Mouse (Mus musculus) cerebellum, adult 2 months (tissue): ENCODE measurements around the gene Rabgap1l. TPM values are rescaled to one million over a fixed set of nuclear protein-coding genes. Genes with fewer than 3 reads are reported as not detected.

ENCODE experiments used
- DNase-seq, 2 experiments: peaks; one replicate each; pipeline ENCODE4 v3.0.0; 2021
- H3K27ac ChIP-seq: fragments of 200-500 bp; 2 replicates; pipeline ENCODE4 v1.5.1; 2012; ENCODE audit warnings: low read length, control low read depth, inconsistent platforms; ENCODE audit not compliant: insufficient read depth
- H3K27me3 ChIP-seq: fragments of 200-500 bp; 2 replicates; pipeline ENCODE4 v1.6.1; 2012; ENCODE audit warnings: inconsistent platforms, mild to moderate bottlenecking, low read length, moderate library complexity; ENCODE audit not compliant: control insufficient read depth, insufficient read depth
- H3K4me1 ChIP-seq: fragments of 200-500 bp; 2 replicates; pipeline ENCODE4 v1.6.1; 2011; ENCODE audit warnings: low read length; ENCODE audit not compliant: control insufficient read depth, insufficient read depth
- H3K4me3 ChIP-seq: fragments of 200-500 bp; replicated peaks from 2 replicates; pipeline ENCODE3; 2011; ENCODE audit warnings: mild to moderate bottlenecking, low read depth, low read length, control low read depth; ENCODE audit not compliant: insufficient read depth
- CTCF ChIP-seq: fragments of 200-500 bp; IDR thresholded peaks from 2 replicates; pipeline ENCODE4 v1.5.1; 2011; ENCODE audit warnings: low read depth, mild to moderate bottlenecking, control low read depth, low read length, moderate library complexity, borderline replicate concordance; ENCODE audit not compliant: insufficient read depth
- POLR2A ChIP-seq: fragments of 200-500 bp; IDR thresholded peaks from 2 replicates; pipeline ENCODE4 v1.6.1; 2011; ENCODE audit warnings: low read length, control low read depth, borderline replicate concordance; ENCODE audit not compliant: insufficient read depth
- WGBS: fragments of 180-500 bp; shearing (Covaris S2); methylation state at CpG from one replicate; pipeline ENCODE4 v1.1.7; 2018; 5-methylcytosine and 5-hydroxymethylcytosine counted together
- polyA plus RNA-seq: library from polyadenylated mRNA; depleted of rRNA; stranded (reverse); fragments of >200 nt; gene quantifications from 2 replicates; pipeline ENCODE4 v1.2.3, GENCODE M21; 2012

The Rabgap1l gene
- polyA plus RNA-seq, 1 experiment, result 57.7 TPM

DNA sequence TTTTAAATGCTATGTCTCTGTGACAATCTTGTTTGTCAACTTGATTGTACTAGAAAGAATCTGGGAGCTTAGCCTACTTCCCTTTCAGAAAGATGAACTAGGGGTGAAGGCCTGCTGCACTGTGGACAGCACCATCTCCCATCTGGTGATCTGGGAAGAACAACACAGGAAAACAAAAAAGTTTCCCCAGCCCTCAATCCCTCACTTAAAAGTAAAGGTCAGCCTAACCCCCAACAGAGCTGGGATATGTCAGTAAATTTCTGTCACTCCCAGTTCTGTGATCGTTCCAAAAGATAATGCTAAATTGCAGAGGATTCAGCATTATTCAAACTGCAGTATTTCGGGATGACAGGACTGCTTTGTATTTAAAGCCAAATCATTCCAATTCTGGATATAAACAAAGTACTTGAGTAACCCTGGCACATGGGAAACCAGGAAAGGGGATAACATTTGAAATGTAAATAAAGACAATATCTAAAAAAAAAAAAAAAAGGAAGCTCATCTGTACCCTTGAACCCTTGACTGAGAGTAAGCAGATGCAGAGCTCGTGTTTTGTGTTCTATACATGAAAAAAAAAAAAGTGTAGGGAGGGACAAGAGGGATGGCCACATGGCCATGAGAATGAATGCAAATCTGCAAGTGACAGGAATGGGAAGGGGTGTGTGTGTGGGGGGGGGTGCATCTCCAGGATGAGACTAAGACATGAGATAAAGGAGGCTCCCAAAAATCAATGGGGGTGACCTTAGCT lies 511.5 kb downstream of the Rabgap1l start:
- WGBS, result 28% methylated on average over 3 of the region's 3 CpGs
- Histone ChIP-seq H3K27me3 (no peaks in the 10 kb centered on the region), H3K4me3 (no peak overlapping the region), H3K4me1 (peaks cover 34% of the 10 kb centered on the region), H3K27ac (peak overlapping the region; percentile 11; the same call in 1 of the 2 replicates)
- peak in 1 of 2 experiments; percentile 45 for DNase-seq
- TF ChIP-seq CTCF, result no peak
- TF ChIP-seq POLR2A, result no peak

DNA sequence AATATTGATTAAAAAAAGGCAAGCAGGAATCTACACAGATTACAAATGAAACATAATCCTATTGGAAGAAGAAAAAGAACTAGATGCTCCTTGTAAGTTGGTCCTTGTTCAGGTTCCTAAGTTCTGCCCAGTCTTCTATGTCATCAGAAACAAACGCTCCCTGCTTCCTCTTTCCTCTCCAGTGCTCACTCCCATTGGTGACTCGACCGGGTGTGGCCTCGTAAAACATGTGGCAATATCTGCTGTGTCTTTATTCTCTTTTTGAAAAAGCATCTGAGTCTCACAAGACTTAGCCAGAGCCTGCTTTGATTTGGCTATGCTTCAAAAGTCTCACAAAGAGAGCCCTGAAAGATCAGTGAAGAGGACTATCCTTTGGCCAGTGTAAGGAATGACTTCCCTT lies 512.4 kb downstream of the Rabgap1l start:
- Histone ChIP-seq H3K4me3 (no peak overlapping the region), H3K4me1 (peaks cover 34% of the 10 kb centered on the region), H3K27ac (peak overlapping the region; percentile 71; the same call in 1 of the 2 replicates), H3K27me3 (no peaks in the 10 kb centered on the region)
- TF ChIP-seq POLR2A (no peak), CTCF (no peak)
- WGBS, result 41% methylated on average over 4 of the region's 4 CpGs
- DNase-seq, result no peak

DNA sequence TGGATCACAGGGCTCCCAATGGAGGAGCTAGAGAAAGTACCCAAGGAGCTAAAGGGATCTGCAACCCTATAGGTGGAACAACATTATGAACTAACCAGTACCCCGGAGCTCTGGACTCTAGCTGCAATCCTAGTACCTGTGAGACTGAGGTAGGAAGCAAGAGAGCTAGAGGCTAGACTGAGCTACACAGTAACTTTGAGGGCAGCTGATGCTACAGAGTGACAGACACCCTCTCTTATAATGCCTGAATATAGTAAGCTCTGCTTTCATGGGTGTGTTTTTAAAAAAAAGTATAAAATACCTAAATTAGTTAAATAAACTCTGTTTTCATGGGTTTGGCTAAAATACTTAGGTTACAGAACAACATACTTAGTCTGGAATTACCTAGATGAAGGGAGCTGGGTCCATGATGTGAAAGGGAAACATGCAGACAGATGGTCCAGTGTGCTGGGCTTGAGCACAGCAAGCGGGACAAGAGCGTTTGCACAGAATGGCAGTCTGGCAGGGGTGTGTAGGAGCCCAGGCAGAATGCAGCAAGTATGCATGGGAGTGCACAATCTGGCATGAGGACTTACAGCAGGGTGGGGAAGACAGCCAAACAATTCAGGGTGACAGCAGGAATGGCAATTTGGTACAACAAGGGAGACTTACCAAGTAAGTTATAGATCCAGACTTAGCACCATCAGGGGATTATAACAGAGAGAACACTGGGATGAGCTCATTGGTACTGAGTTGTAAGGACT lies 514.9 kb downstream of the Rabgap1l start:
- Histone ChIP-seq H3K27me3 (no peaks in the 10 kb centered on the region), H3K27ac (peak overlapping the region; percentile 51; the same call in 1 of the 2 replicates), H3K4me1 (peaks cover 25% of the 10 kb centered on the region), H3K4me3 (no peak overlapping the region)
- peak; percentile 77 to 92 for DNase-seq
- WGBS, result 30% methylated on average over 3 of the region's 3 CpGs
- TF ChIP-seq CTCF, result no peak; the same call in 1 of the 2 replicates

DNA sequence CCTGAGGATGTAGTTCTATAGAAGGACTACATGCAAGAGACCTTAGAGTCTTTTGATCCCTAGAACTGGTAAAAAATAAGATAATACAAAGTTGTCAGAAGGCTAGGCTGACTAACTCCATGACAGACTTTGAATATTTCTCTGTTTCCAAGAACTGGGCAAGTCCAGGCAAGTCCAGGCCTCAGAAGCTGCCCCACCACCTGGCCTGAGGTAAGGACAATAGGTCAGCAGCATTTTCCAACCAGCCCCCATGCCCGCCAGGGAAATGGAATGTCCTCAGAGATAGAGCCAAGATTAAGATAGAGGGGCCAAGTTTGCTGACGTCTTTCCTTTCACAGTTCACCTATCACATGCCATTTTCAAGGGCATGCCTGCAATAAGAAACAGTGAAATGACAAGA lies 517.8 kb downstream of the Rabgap1l start:
- DNase-seq, result no peak
- TF ChIP-seq POLR2A (no peak), CTCF (no peak)
- Histone ChIP-seq H3K27ac (no peak overlapping the region), H3K4me3 (no peak overlapping the region), H3K27me3 (no peaks in the 10 kb centered on the region), H3K4me1 (peaks cover 17% of the 10 kb centered on the region)
- WGBS, result 35% methylated on average over 2 of the region's 2 CpGs

DNA sequence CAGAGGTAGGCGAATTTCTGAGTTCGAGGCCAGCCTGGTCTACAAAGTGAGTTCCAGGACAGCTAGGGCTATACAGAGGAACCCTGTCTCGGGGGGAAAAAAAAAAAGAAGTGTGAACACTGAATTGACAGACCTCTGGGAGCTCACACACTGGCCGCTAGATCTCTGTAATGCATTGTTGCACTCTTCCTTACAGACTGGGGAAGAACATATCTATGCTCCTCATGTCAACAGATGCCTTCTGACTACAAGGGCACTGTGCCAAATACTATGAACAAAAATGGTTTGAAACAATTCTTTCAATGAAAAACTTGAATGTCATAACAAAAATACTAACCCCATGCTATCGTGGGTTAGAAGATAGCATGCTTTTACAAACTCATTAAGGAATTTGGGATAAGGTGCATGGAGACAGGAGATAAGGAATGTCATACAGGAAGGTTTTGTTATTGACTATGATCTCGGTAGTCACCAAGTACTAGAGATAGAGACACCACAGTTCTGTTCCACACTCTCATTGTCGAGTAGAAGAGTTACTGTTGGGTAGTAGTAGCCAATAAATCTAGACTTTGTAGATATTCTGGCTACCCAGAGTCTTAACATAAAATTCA lies 519.8 kb downstream of the Rabgap1l start:
- TF ChIP-seq POLR2A, result no peak
- TF ChIP-seq CTCF, result no peak
- Histone ChIP-seq H3K27me3 (no peaks in the 10 kb centered on the region), H3K4me1 (peaks cover 8% of the 10 kb centered on the region; the same call in 1 of the 2 replicates), H3K4me3 (no peak overlapping the region), H3K27ac (no peak overlapping the region)
- no peak for DNase-seq
- 69% methylated on average over 7 of the region's 7 CpGs for WGBS

DNA sequence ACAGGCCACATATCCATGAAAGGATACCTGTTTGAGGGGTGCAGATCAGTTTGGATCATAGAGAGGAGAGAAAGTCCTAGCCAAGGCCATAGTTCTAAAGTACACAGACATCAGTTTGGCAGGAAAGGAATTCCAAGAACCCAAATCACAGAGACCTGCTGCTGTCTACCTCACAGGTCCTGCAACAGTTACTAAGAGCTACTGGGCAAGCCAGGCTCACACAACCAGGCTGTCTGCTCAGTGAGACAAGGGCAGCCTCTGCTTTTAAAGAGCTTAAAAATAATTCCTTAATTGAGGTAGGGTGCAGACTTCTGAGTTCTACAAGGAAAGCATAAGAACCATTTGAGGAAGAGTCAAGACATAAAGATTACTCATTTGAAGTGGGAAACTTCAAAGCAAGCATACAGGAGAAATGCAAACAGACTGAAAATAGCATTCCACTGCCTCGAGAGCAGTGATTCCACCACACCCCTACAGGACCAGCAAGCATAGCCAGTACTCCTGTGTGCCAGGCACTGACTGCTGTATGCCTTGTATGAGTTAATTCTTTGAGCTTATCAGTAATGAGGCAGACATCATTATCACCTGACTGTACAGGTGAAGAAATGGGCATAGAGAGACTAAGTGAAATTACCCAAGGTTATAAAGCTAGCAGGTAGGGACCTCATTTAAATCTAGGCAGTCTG lies 521.6 kb downstream of the Rabgap1l start:
- no peak overlapping the region for H3K4me3 ChIP-seq
- 68% methylated on average over 1 of the region's 1 CpGs for WGBS
- TF ChIP-seq POLR2A (no peak), CTCF (no peak)
- no peaks in the 10 kb centered on the region for H3K27me3 ChIP-seq
- DNase-seq, result no peak
- peaks cover 3% of the 10 kb centered on the region; the same call in 1 of the 2 replicates for H3K4me1 ChIP-seq
- H3K27ac ChIP-seq, result no peak overlapping the region

DNA sequence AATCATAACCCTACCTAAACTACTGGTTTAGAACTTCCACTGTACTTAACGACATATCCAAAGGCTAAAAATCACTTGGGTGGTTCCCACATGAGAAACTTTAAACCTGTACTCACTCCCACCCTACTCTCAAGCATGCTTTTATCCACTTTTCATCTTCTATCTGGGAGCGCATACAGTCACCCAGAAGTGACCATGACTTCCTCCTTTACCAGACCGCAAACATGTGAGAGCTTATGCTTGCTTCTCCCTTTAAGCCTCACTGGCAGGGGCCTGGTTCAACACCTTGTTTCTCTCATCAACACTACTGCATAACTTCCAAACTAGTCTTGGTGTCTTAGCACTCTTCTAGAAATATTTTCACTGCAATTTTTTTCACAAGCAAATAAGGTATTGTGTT lies 524.7 kb downstream of the Rabgap1l start:
- no peak overlapping the region for H3K27ac ChIP-seq
- peaks cover 3% of the 10 kb centered on the region; the same call in 1 of the 2 replicates for H3K4me1 ChIP-seq
- H3K27me3 ChIP-seq, result no peaks in the 10 kb centered on the region
- TF ChIP-seq POLR2A (no peak), CTCF (no peak)
- H3K4me3 ChIP-seq, result no peak overlapping the region
- WGBS, result 96% methylated on average over 3 of the region's 3 CpGs
- DNase-seq, result no peak
